Mouse (Mus musculus) forebrain, embryonic 14.5 days (tissue): Measurements from ENCODE around the gene Nudcd3. TPM values are rescaled to one million over a fixed set of nuclear protein-coding genes. Genes with fewer than 3 reads are reported as not detected.

Experiments
- ATAC-seq: fragments of 200-750 bp; cut with Nextera tagmentation; 2 replicates; pipeline ENCODE4 v1.8.0; 2017; ENCODE audit warnings: mild to moderate bottlenecking, moderate library complexity
- DNase-seq: peaks from one replicate; pipeline ENCODE4 v3.0.0-alpha.2; 2015; ENCODE audit warnings: low spot score
- H3K27ac ChIP-seq: fragments of 300-500 bp; sonication (generic); 2 replicates; pipeline ENCODE4 v1.5.1; 2014; ENCODE audit warnings: low read depth, mild to moderate bottlenecking, control low read depth, low read length, moderate library complexity
- H3K27me3 ChIP-seq: fragments of 300-500 bp; sonication (generic); replicated peaks from 2 replicates; pipeline ENCODE4 v1.6.1; 2014; ENCODE audit warnings: low read length, control low read depth, mixed read lengths; ENCODE audit not compliant: control insufficient read depth, insufficient read depth
- H3K36me3 ChIP-seq: fragments of 300-500 bp; sonication (generic); 2 replicates; pipeline ENCODE4 v1.6.1; 2014; ENCODE audit warnings: low read length, control low read depth; ENCODE audit not compliant: control insufficient read depth, insufficient read depth
- H3K4me1 ChIP-seq: fragments of 300-500 bp; sonication (generic); 2 replicates; pipeline ENCODE4 v1.6.1; 2014; ENCODE audit warnings: antibody characterized with exemption, low read length, control low read depth; ENCODE audit not compliant: control insufficient read depth, insufficient read depth
- H3K4me2 ChIP-seq: fragments of 300-500 bp; sonication (generic); 2 replicates; pipeline ENCODE4 v1.6.1; 2014; ENCODE audit warnings: mild to moderate bottlenecking, control low read depth, low read length
- H3K4me3 ChIP-seq: fragments of 300-500 bp; sonication (generic); 2 replicates; pipeline ENCODE4 v1.5.1; 2014; ENCODE audit warnings: low read depth, low read length, control low read depth
- H3K9ac ChIP-seq: fragments of 300-500 bp; sonication (generic); 2 replicates; pipeline ENCODE4 v1.6.1; 2014; ENCODE audit warnings: mild to moderate bottlenecking, low read length, control low read depth, moderate library complexity
- H3K9me3 ChIP-seq: fragments of 300-500 bp; sonication (generic); replicated peaks from 2 replicates; pipeline ENCODE4 v1.6.1; 2016; ENCODE audit warnings: low read length, control low read depth, mixed read lengths; ENCODE audit not compliant: control insufficient read depth
- WGBS: fragments of 180-500 bp; shearing (Covaris S2); extraction: QIAGEN DNeasy Blood & Tissue Kit; methylation state at CpG from one replicate; pipeline ENCODE4 v1.1.7; 2014; 5-methylcytosine and 5-hydroxymethylcytosine counted together
- polyA plus RNA-seq: library from polyadenylated mRNA; unstranded; fragments of >200 nt; fragmentation: Nextera tagmentation; extraction: Ambion mirVana; gene quantifications from 2 replicates; pipeline ENCODE4 v1.2.1, GENCODE M21; 2014

Nudcd3 gene
- polyA plus RNA-seq, 1 experiment from 2014 or later, result 49.7 TPM

- no peak for DNase-seq
- no peak overlapping the region for H3K27ac ChIP-seq
- no peak for ATAC-seq
- no peak overlapping the region for H3K4me2 ChIP-seq
- H3K27me3 ChIP-seq, result no peaks in the 10 kb centered on the region
- H3K9me3 ChIP-seq, result no peaks in the 10 kb centered on the region
- 93% methylated on average over 1 of the region's 1 CpGs for WGBS
- H3K36me3 ChIP-seq, result no peaks in the 10 kb centered on the region
- no peak overlapping the region for H3K9ac ChIP-seq
- no peaks in the 10 kb centered on the region for H3K4me1 ChIP-seq
- no peak overlapping the region for H3K4me3 ChIP-seq
Measured at GRCm38 (mm10) chr11:6208158-6208557, 7.9 kb upstream of the Nudcd3 start.

DNA sequence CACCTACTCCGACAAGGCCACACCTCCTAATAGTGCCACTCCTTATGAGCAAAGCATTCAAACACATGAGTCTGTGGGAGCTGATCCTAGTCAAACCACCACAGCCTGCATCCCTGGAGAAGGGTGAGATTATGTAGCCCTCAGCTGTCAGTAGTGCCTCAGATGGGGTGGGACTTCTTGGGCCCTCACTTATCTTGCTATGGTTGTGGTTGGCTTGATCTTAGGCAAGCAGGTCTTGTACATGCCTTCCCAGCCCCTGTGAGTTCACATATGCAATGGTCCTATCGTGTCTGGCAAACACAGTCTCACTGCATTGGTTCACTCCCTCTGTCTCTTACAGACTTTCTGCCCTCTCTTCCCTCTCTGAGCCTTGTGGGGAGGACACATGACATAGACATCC is 6.9 kb upstream of the Nudcd3 start:
- Histone ChIP-seq H3K9me3 (no peaks in the 10 kb centered on the region), H3K36me3 (no peaks in the 10 kb centered on the region), H3K4me1 (no peaks in the 10 kb centered on the region), H3K27me3 (no peaks in the 10 kb centered on the region), H3K4me3 (no peak overlapping the region), H3K27ac (no peak overlapping the region), H3K9ac (no peak overlapping the region), H3K4me2 (no peak overlapping the region)
- ATAC-seq (no peak), DNase-seq (no peak)
- WGBS, result 92% methylated on average over 2 of the region's 2 CpGs

DNA sequence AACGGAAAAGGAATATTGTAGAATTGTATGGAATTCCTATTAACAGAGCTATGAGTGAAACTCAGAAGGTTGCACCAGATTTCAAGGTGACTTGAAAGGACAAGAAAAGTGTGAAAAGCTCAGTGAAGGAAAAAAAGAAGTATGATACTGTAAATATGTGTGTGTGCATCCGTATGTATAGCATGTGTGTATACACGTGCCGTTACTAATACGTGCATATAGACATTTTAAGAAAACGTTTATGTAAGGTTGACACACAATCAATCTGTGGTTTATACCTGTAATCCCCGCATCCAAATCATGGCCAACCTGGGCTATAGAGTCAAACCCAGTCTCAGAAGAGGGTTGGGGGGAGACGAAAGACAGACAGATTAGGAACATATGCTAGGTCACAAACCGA is 355 bp upstream of the Nudcd3 start:
- Histone ChIP-seq H3K4me2 (peak overlapping the region; percentile 93), H3K36me3 (no peaks in the 10 kb centered on the region), H3K4me3 (peak overlapping the region; percentile 99), H3K9ac (peak overlapping the region; percentile 96), H3K27me3 (no peaks in the 10 kb centered on the region), H3K4me1 (peaks cover 13% of the 10 kb centered on the region), H3K27ac (peak overlapping the region; percentile 96), H3K9me3 (no peaks in the 10 kb centered on the region)
- peak; percentile 15; the same call in 1 of the 2 replicates for ATAC-seq
- WGBS, result 27% methylated on average over 9 of the region's 9 CpGs
- DNase-seq, result no peak

GRCm38 (mm10) chr11:6199410-6200086 is 667 bp downstream of the Nudcd3 start, which contains the start of gene A730071L15Rik:
TSS of gene A730071L15Rik (plus strand) at chr11:6200029.
- H3K9ac ChIP-seq, result peak within 1 kb of the TSS; percentile 96
- H3K4me1 ChIP-seq, result peaks cover 13% of the 10 kb centered on the region
- ATAC-seq (peak; percentile 62), DNase-seq (no peak)
- no peaks in the 10 kb centered on the region for H3K36me3 ChIP-seq
- H3K4me3 ChIP-seq, result peak within 1 kb of the TSS; percentile 99
- 2% methylated on average over 34 of the region's 35 CpGs for WGBS
- no peaks in the 10 kb centered on the region for H3K9me3 ChIP-seq
- H3K4me2 ChIP-seq, result peak within 1 kb of the TSS; percentile 93
- peak within 1 kb of the TSS; percentile 96 for H3K27ac ChIP-seq
- no peaks in the 10 kb centered on the region for H3K27me3 ChIP-seq

DNA sequence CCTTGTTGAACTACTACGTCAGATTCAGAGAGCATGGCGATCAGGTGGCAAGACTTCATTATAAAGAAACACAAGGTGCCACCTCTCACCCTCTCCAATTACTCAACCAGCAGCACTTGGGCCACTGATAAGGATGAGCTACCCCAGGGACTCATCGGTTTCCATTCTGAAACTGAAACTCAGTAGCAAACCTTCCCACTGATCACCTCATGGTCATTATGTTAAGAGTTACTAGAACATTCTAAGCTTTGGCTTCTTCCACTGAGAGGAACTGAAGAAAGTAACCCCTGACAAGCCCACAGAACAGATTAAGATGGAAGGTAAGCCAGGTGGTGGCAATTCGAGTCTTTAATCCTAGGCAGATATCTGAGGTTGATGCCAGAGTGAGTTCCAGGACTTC is 1.8 kb downstream of the Nudcd3 start:
- Histone ChIP-seq H3K4me2 (peak overlapping the region; percentile 93), H3K36me3 (no peaks in the 10 kb centered on the region), H3K9me3 (no peaks in the 10 kb centered on the region), H3K27me3 (no peaks in the 10 kb centered on the region), H3K27ac (no peak overlapping the region), H3K4me3 (no peak overlapping the region), H3K9ac (no peak overlapping the region), H3K4me1 (peaks cover 13% of the 10 kb centered on the region)
- 96% methylated on average over 4 of the region's 4 CpGs for WGBS
- DNase-seq (no peak), ATAC-seq (no peak)

GRCm38 (mm10) chr11:6196780-6197179 is 3.4 kb downstream of the Nudcd3 start:
- DNase-seq (no peak), ATAC-seq (no peak)
- 93% methylated on average over 8 of the region's 8 CpGs for WGBS

GRCm38 (mm10) chr11:6187878-6188277 is 12.3 kb downstream of the Nudcd3 start:
- ATAC-seq (peak; percentile 77), DNase-seq (peak; percentile 97)
- peaks cover 9% of the 10 kb centered on the region for H3K4me1 ChIP-seq
- H3K4me3 ChIP-seq, result no peak overlapping the region
- no peak overlapping the region for H3K4me2 ChIP-seq
- peaks cover 17% of the 10 kb centered on the region; the same call in 1 of the 2 replicates for H3K36me3 ChIP-seq
- H3K27me3 ChIP-seq, result no peaks in the 10 kb centered on the region
- H3K27ac ChIP-seq, result 0 out of 2 replicates have a peak overlapping the region, but pooled peaks have one; percentile 9
- 1% methylated on average over 2 of the region's 2 CpGs for WGBS
- no peaks in the 10 kb centered on the region for H3K9me3 ChIP-seq
- H3K9ac ChIP-seq, result no peak overlapping the region

More at GRCm38 (mm10) chr11:6196780-6197179, 3.4 kb downstream of the Nudcd3 start:
- Histone ChIP-seq H3K4me1 (peaks cover 13% of the 10 kb centered on the region), H3K4me3 (no peak overlapping the region), H3K27me3 (no peaks in the 10 kb centered on the region), H3K4me2 (no peak overlapping the region), H3K36me3 (peaks cover 11% of the 10 kb centered on the region; the same call in 1 of the 2 replicates), H3K9ac (no peak overlapping the region), H3K9me3 (no peaks in the 10 kb centered on the region), H3K27ac (no peak overlapping the region)

- Histone ChIP-seq H3K27ac (no peak overlapping the region), H3K4me3 (no peak overlapping the region), H3K27me3 (no peaks in the 10 kb centered on the region), H3K4me2 (no peak overlapping the region), H3K4me1 (peaks cover 11% of the 10 kb centered on the region), H3K9ac (no peak overlapping the region), H3K9me3 (no peaks in the 10 kb centered on the region), H3K36me3 (0 out of 2 replicates have a peak, but pooled peaks cover 12% of the 10 kb centered on the region)
- peak; percentile 5 for DNase-seq
- 92% methylated on average over 3 of the region's 3 CpGs for WGBS
- ATAC-seq, result 0 out of 2 replicates have a peak, but pooled peaks have one; percentile 36
Measured at GRCm38 (mm10) chr11:6187399-6187798, 12.8 kb downstream of the Nudcd3 start.
